Mouse (Mus musculus) CH12.LX (cell line): ENCODE results near the gene Hpf1. TPM values are rescaled to one million over a fixed set of nuclear protein-coding genes. Genes with fewer than 3 reads are reported as not detected.

Source experiments
- DNase-seq: peaks from one replicate; pipeline ENCODE4 v3.0.0-alpha.2; 2013; ENCODE audit errors: extremely low read depth
- H3K27ac ChIP-seq: 2 replicates; pipeline ENCODE4 v1.5.1; 2012; ENCODE audit warnings: low read depth, mild to moderate bottlenecking, control low read depth, moderate library complexity; ENCODE audit not compliant: insufficient read depth
- H3K27me3 ChIP-seq: replicated peaks from 2 replicates; pipeline ENCODE3; 2012; ENCODE audit warnings: inconsistent platforms
- H3K36me3 ChIP-seq, 2 experiments: replicated peaks in 1 of 2; 2 replicates each; pipeline versions ENCODE3 to v1.6.1; 2012; ENCODE audit warnings: inconsistent platforms in 1 of 2, low read length in 1 of 2, mild to moderate bottlenecking in 1 of 2, mixed read lengths in 1 of 2, moderate library complexity in 1 of 2; ENCODE audit not compliant: control insufficient read depth in 1 of 2, insufficient read depth in 1 of 2
- H3K4me1 ChIP-seq, 2 experiments: 2 replicates each; pipeline ENCODE4 v1.6.1; 2012; ENCODE audit warnings: inconsistent platforms in 1 of 2, moderate library complexity in 1 of 2; ENCODE audit not compliant: insufficient read depth in 2 of 2, control insufficient read depth in 1 of 2
- H3K4me2 ChIP-seq: 2 replicates; pipeline ENCODE4 v1.6.1; 2012; ENCODE audit warnings: low read depth, mild to moderate bottlenecking, control low read depth; ENCODE audit not compliant: poor library complexity, insufficient read depth, severe bottlenecking
- H3K4me3 ChIP-seq, 3 experiments: fragments of 150-350 bp in 1 of 3; sonication (generic) in 1 of 3; replicated peaks in 1 of 3; 2 replicates each; pipeline versions ENCODE3 to v1.5.1; 2011 to 2012; ENCODE audit warnings: low read depth in 2 of 3, low read length in 2 of 3, mild to moderate bottlenecking in 2 of 3, moderate library complexity in 2 of 3, control low read depth in 1 of 3, improper control_type of control experiment in 1 of 3, inconsistent platforms in 1 of 3, mixed read lengths in 1 of 3; ENCODE audit not compliant: poor library complexity in 1 of 3
- H3K79me2 ChIP-seq: replicated peaks from 2 replicates; pipeline ENCODE4 v1.6.1; 2012; ENCODE audit warnings: mild to moderate bottlenecking, moderate library complexity; ENCODE audit not compliant: control insufficient read depth, poor library complexity, insufficient read depth, severe bottlenecking; ENCODE audit errors: extremely low read depth
- H3K9ac ChIP-seq: 2 replicates; pipeline ENCODE4 v1.6.1; 2012; ENCODE audit warnings: low read depth, mild to moderate bottlenecking, control low read depth, moderate library complexity; ENCODE audit not compliant: insufficient read depth
- H3K9me3 ChIP-seq: replicated peaks from 2 replicates; pipeline ENCODE3; 2012; ENCODE audit warnings: low read length, inconsistent platforms, mixed read lengths
- BHLHE40 ChIP-seq: IDR thresholded peaks from 2 replicates; pipeline ENCODE4 v1.6.1; 2011; ENCODE audit warnings: mild to moderate bottlenecking, low read depth, low read length, improper control_type of control experiment
- CHD1 ChIP-seq: IDR thresholded peaks from 2 replicates; pipeline ENCODE4 v1.6.1; 2012; ENCODE audit warnings: low read depth, low read length, improper control_type of control experiment, inconsistent platforms
- CTCF ChIP-seq, 2 experiments: IDR thresholded peaks in 1 of 2; conservative IDR thresholded peaks in 1 of 2; 2 replicates each; pipeline ENCODE4 v1.5.1; 2011 to 2012; ENCODE audit warnings: low read depth in 2 of 2, low read length in 2 of 2, improper control_type of control experiment in 1 of 2, inconsistent platforms in 1 of 2, mild to moderate bottlenecking in 1 of 2, moderate library complexity in 1 of 2
- E2F4 ChIP-seq: IDR thresholded peaks from 2 replicates; pipeline ENCODE4 v1.6.1; 2011; ENCODE audit warnings: low read depth, low read length, improper control_type of control experiment; ENCODE audit not compliant: insufficient replicate concordance
- EP300 ChIP-seq: IDR thresholded peaks from 2 replicates; pipeline ENCODE4 v1.6.1; 2011; ENCODE audit warnings: low read length, improper control_type of control experiment
- ETS1 ChIP-seq: conservative IDR thresholded peaks from 2 replicates; pipeline ENCODE4 v1.6.1; 2012; ENCODE audit warnings: low read depth, mild to moderate bottlenecking, inconsistent platforms, low read length, improper control_type of control experiment, moderate library complexity
- GABPA ChIP-seq: IDR thresholded peaks from 2 replicates; pipeline ENCODE4 v1.6.1; 2012; ENCODE audit warnings: low read depth, low read length, improper control_type of control experiment, inconsistent platforms; ENCODE audit not compliant: insufficient replicate concordance
- IRF4 ChIP-seq: IDR thresholded peaks from 2 replicates; pipeline ENCODE4 v1.6.1; 2014; ENCODE audit warnings: low read depth, mild to moderate bottlenecking, inconsistent platforms, low read length, improper control_type of control experiment
- JUN ChIP-seq: IDR thresholded peaks from 2 replicates; pipeline ENCODE4 v1.6.1; 2011; ENCODE audit warnings: low read depth, mild to moderate bottlenecking, low read length, improper control_type of control experiment, moderate library complexity; ENCODE audit not compliant: insufficient read depth
- JUND ChIP-seq: conservative IDR thresholded peaks from 2 replicates; pipeline ENCODE4 v1.6.1; 2011; ENCODE audit warnings: low read depth, low read length, improper control_type of control experiment
- MAFK ChIP-seq: IDR thresholded peaks from 2 replicates; pipeline ENCODE4 v1.6.1; 2011; ENCODE audit warnings: low read length, improper control_type of control experiment; ENCODE audit not compliant: insufficient replicate concordance
- MAX ChIP-seq: IDR thresholded peaks from 2 replicates; pipeline ENCODE4 v1.6.1; 2011; ENCODE audit warnings: low read length, improper control_type of control experiment
- MEF2A ChIP-seq: IDR thresholded peaks from 2 replicates; pipeline ENCODE4 v1.6.1; 2014; ENCODE audit warnings: low read depth, mild to moderate bottlenecking, inconsistent platforms, low read length, improper control_type of control experiment, borderline replicate concordance
- MXI1 ChIP-seq: IDR thresholded peaks from 2 replicates; pipeline ENCODE4 v1.6.1; 2011; ENCODE audit warnings: mild to moderate bottlenecking, low read depth, low read length, improper control_type of control experiment
- MYC ChIP-seq: IDR thresholded peaks from 2 replicates; pipeline ENCODE4 v1.6.1; 2011; ENCODE audit warnings: low read depth, mild to moderate bottlenecking, improper control_type of control experiment, low read length
- PAX5 ChIP-seq: IDR thresholded peaks from 2 replicates; pipeline ENCODE4 v1.6.1; 2012; ENCODE audit warnings: low read length, inconsistent platforms, mixed read lengths
- POLR2A ChIP-seq: IDR thresholded peaks from 2 replicates; pipeline ENCODE4 v1.6.1; 2011; ENCODE audit warnings: low read depth, mild to moderate bottlenecking, improper control_type of control experiment, low read length
- RAD21 ChIP-seq: IDR thresholded peaks from 2 replicates; pipeline ENCODE4 v1.6.1; 2011; ENCODE audit warnings: low read depth, mild to moderate bottlenecking, low read length, improper control_type of control experiment, moderate library complexity
- RCOR1 ChIP-seq: conservative IDR thresholded peaks from 2 replicates; pipeline ENCODE4 v1.6.1; 2012; ENCODE audit warnings: low read depth, mild to moderate bottlenecking, inconsistent platforms, low read length, improper control_type of control experiment
- SIN3A ChIP-seq: IDR thresholded peaks from 2 replicates; pipeline ENCODE4 v1.6.1; 2012; ENCODE audit warnings: low read length, improper control_type of control experiment, inconsistent platforms
- SMC3 ChIP-seq: IDR thresholded peaks from 2 replicates; pipeline ENCODE4 v1.6.1; 2011; ENCODE audit warnings: low read depth, low read length, improper control_type of control experiment
- TBP ChIP-seq: conservative IDR thresholded peaks from 2 replicates; pipeline ENCODE4 v1.6.1; 2011; ENCODE audit warnings: low read depth, low read length, improper control_type of control experiment
- TCF12 ChIP-seq: IDR thresholded peaks from 2 replicates; pipeline ENCODE4 v1.6.1; 2014; ENCODE audit warnings: low read depth, mild to moderate bottlenecking, inconsistent platforms, low read length, improper control_type of control experiment
- USF1 ChIP-seq: IDR thresholded peaks from 2 replicates; pipeline ENCODE4 v1.6.1; 2014; ENCODE audit warnings: low read depth, mild to moderate bottlenecking, inconsistent platforms, low read length, improper control_type of control experiment
- USF2 ChIP-seq: conservative IDR thresholded peaks from 2 replicates; pipeline ENCODE4 v1.6.1; 2011; ENCODE audit warnings: low read depth, low read length, improper control_type of control experiment
- ZC3H11A ChIP-seq: IDR thresholded peaks from 2 replicates; pipeline ENCODE4 v1.6.1; 2012; ENCODE audit warnings: low read depth, mild to moderate bottlenecking, inconsistent platforms, low read length, improper control_type of control experiment
- ZMIZ1 ChIP-seq: IDR thresholded peaks from 2 replicates; pipeline ENCODE4 v1.6.1; 2012; ENCODE audit warnings: low read depth, mild to moderate bottlenecking, inconsistent platforms, low read length, improper control_type of control experiment
- dilution Hi-C: fragments of 300-500 bp; cut with MboI; formaldehyde crosslinking; loops from 2 replicates; pipeline ENCODE4 v1.14.3; 2020; ENCODE audit warnings: low sequenced_read_pairs; ENCODE audit not compliant: extremely low pct_unique_long_range_greater_than_20kb, extremely low pct_ligation_motif_present
- in situ Hi-C: fragments of 300-500 bp; cut with MboI; formaldehyde crosslinking; loops from 3 replicates; pipeline ENCODE4 v1.14.3; 2019; ENCODE audit warnings: low sequenced_read_pairs, low pct_ligation_motif_present, low pct_unique_long_range_greater_than_20kb, mixed read lengths
- polyA plus RNA-seq: library from polyadenylated mRNA; unstranded; fragments of >175 nt; gene quantifications from 2 replicates; pipeline ENCODE4 v1.2.1, GENCODE M21; 2012; ENCODE audit warnings: low read depth; ENCODE audit not compliant: insufficient read length
- total RNA-seq, 2 experiments: library from RNA; depleted of rRNA; stranded (reverse); fragments of 300-350 nt in 1 of 2; fragments of >200 nt in 1 of 2; gene quantifications; 2 replicates each; pipeline ENCODE4 v1.2.3; 2012 to 2014

Hpf1 gene
- total and polyA plus RNA-seq, 3 experiments, result 76.1 to 132 (median 95.0) TPM

DNA sequence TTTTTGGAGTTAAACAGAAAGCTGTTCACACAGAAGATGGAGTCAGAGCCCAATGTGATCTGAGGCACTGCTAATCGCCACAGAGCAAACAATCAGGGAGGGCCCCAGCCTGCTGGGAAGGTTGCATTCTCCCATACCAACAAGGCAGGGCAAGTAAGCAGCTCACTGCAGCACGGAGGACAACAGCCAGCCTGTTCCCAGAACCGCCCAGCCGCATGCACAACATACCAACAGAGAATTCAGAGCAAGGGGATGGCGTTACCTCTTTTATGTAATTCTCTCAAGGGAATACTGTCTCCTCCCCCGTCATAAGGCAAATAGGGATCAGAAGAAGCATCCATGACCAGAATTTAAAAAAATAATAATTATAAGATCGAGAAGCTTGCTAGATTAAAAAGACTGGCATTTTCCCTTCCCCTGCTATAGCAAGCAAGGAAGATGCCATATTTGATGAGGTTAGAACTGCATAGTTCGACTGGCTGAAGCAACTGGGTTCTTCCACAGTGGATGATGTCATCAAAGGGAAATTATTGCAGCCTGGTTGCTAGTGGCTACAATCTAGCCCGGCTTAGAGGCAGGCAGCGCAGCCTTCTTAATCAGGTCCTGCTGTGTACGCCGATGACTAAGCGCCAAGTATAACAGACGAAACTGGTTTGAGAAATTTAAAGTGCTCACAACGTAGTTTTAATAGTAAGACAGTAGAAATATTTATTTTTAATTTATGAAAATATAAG, 64.2 kb downstream of the Hpf1 start:
- Histone ChIP-seq H3K4me3 (peak overlapping the region; percentile 53 to 76 (median 70)), H3K27me3 (no peaks in the 10 kb centered on the region)

GRCm38 (mm10) chr8:60956847-60957246, 66.6 kb downstream of the Hpf1 start:
- dilution Hi-C loops, result no loop called here
- in situ Hi-C loops, result no loop called here
- H3K9ac ChIP-seq, result no peak overlapping the region; the same call in none of the 2 replicates
- no peaks in the 10 kb centered on the region for H3K36me3 ChIP-seq
- H3K4me2 ChIP-seq, result peak overlapping the region; percentile 69
- H3K4me1 ChIP-seq, result peaks cover 4 to 40% of the 10 kb centered on the region in 2 experiments; a peak in 3 of 4 replicates
- 0 out of 2 replicates have a peak, but pooled peaks have one; percentile 5 for TF ChIP-seq SIN3A
- TF ChIP-seq IRF4, result peak; percentile 84
- TF ChIP-seq ZMIZ1, result no peak
- TF ChIP-seq RAD21, result no peak
- TF ChIP-seq SMC3, result no peak
- no peak for TF ChIP-seq JUND
- peak; percentile 59 for TF ChIP-seq BHLHE40
- no peak for TF ChIP-seq USF1
- TF ChIP-seq PAX5, result no peak
- no peak for TF ChIP-seq GABPA
- TF ChIP-seq MYC, result peak; percentile 80; the same call in 1 of the 2 replicates
- TF ChIP-seq EP300, result peak; percentile 78
- no peak for TF ChIP-seq POLR2A
- peak; percentile 20; the same call in 1 of the 2 replicates for TF ChIP-seq MXI1
- no peak for TF ChIP-seq ZC3H11A
- no peak for TF ChIP-seq RCOR1
- TF ChIP-seq CTCF (conservative IDR thresholded peaks at IDR 0.05 in 1 of 2, IDR thresholded peaks at IDR 0.05 in 1 of 2; ENCODE audit: low read depth in 2 of 2, low read length in 2 of 2), result no peak
- TF ChIP-seq JUN, result no peak
- TF ChIP-seq MEF2A, result peak; percentile 67
- TF ChIP-seq TBP, result 0 out of 2 replicates have a peak, but pooled peaks have one; percentile 29
- TF ChIP-seq ETS1, result peak; percentile 54
- TF ChIP-seq USF2, result no peak
- H3K27me3 ChIP-seq, result no peaks in the 10 kb centered on the region
- H3K27ac ChIP-seq, result peak overlapping the region; percentile 85
- peak overlapping the region in 1 of 3 experiments; percentile 21 for H3K4me3 ChIP-seq
- H3K79me2 ChIP-seq, result peaks cover 44% of the 10 kb centered on the region
- DNase-seq, result peak; percentile 84
- no peaks in the 10 kb centered on the region for H3K9me3 ChIP-seq

More for the DNA sequence above, 64.2 kb downstream of the Hpf1 start:
- Histone ChIP-seq H3K4me1 (peaks cover 6 to 58% of the 10 kb centered on the region in 2 experiments), H3K4me2 (peak overlapping the region; percentile 67; the same call in 1 of the 2 replicates), H3K9ac (peak overlapping the region; percentile 52), H3K79me2 (peaks cover 43% of the 10 kb centered on the region), H3K9me3 (no peaks in the 10 kb centered on the region), H3K36me3 (peaks cover 0 to 3% of the 10 kb centered on the region in 2 experiments), H3K27ac (peak overlapping the region; percentile 89)
- no peak for TF ChIP-seq SMC3
- 0 out of 2 replicates have a peak, but pooled peaks have one; percentile 16 for TF ChIP-seq POLR2A
- TF ChIP-seq BHLHE40, result 0 out of 2 replicates have a peak, but pooled peaks have one; percentile 5
- TF ChIP-seq SIN3A, result peak; percentile 71; the same call in 1 of the 2 replicates
- 0 out of 2 replicates have a peak, but pooled peaks have one; percentile 5 for TF ChIP-seq RCOR1
- TF ChIP-seq JUN, result peak; percentile 78
- 0 out of 2 replicates have a peak, but pooled peaks have one; percentile 44 for TF ChIP-seq TBP
- no peak for TF ChIP-seq CTCF (conservative IDR thresholded peaks at IDR 0.05 in 1 of 2, IDR thresholded peaks at IDR 0.05 in 1 of 2; ENCODE audit: low read depth in 2 of 2, low read length in 2 of 2)
- no peak for TF ChIP-seq TCF12
- no peak for TF ChIP-seq USF2
- TF ChIP-seq E2F4, result no peak
- peak; percentile 88; the same call in 1 of the 2 replicates for TF ChIP-seq CHD1
- peak; percentile 83 for TF ChIP-seq JUND
- peak; percentile 47 for TF ChIP-seq ETS1
- TF ChIP-seq MAFK, result peak; percentile 57; the same call in 1 of the 2 replicates
- TF ChIP-seq MAX, result peak; percentile 19; the same call in 1 of the 2 replicates
- dilution Hi-C loops, result no loop called here
- in situ Hi-C loops, result no loop called here
- peak; percentile 93 for DNase-seq
